Mouse (Mus musculus): ENCODE measurements around the gene Gm10409. TPM values are rescaled to one million over a fixed set of nuclear protein-coding genes. Genes with fewer than 3 reads are reported as not detected.
"Not testable (repeated sequence)": the region's sequence is repeated elsewhere in the genome, so short reads cannot be mapped to it uniquely, and the experiment has no call there.

Gm10409 gene
- not detected for total RNA-seq (2018; cell fraction: chromatin; rRNA removed)
- total RNA-seq (2018; cell fraction: cytosol; rRNA removed), result not detected
- not detected for total RNA-seq (2018; cell fraction: nucleus; rRNA removed)
- polyA plus RNA-seq (2018), result not detected in 3 replicates

DNA sequence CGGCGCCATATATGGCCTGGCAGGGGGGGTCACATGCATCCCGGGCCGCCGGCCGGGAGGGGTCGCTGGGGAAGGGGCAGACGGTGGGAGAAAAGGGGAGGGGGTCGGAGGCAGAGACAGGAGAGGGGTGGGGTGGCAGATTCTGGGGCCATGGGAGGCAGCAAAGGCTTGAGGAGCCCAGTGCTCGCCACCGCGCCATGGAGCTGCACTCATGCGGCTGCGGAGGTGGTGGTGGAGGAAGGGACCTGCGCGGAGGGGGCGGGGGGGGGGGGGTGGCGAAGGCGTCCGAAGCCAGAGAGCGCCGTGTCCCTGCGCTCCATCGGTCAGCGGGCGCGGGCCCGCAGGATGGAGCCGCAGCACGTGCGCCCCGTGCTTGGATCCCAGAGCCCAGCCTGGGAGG lies at the start of gene Gm10409:
TSS of gene Gm10409 (plus strand) at position 301 of the 400 bp plus-strand sequence.
- H3K27ac ChIP-seq; H3K36me3 ChIP-seq (ENCODE audit: inconsistent target); H3K79me2 ChIP-seq (ENCODE audit: inconsistent target); H3K4me3 ChIP-seq (ENCODE audit: inconsistent target): not testable (repeated sequence)
- no CpG with 5 or more reads among the region's 32 CpGs for WGBS (ENCODE audit: missing documents)

- H3K79me2 ChIP-seq (ENCODE audit: inconsistent target); H3K4me3 ChIP-seq (ENCODE audit: inconsistent target); H3K36me3 ChIP-seq (ENCODE audit: inconsistent target); H3K27ac ChIP-seq: not testable (repeated sequence)
- no CpG with 5 or more reads among the region's 2 CpGs for WGBS (ENCODE audit: missing documents)
Measured at GRCm38 (mm10) chr14:3394793-3395192, 17.6 kb upstream of the Gm10409 start, which contains the start of gene Gm10413. Gene Gm10413 (plus strand): TSS chr14:3395093.

GRCm38 (mm10) chr14:3427803-3428202 lies 15.4 kb downstream of the Gm10409 start, which contains the start of gene Gm3005:
Gene Gm3005 (plus strand): TSS chr14:3428103.
- H3K79me2 ChIP-seq (ENCODE audit: inconsistent target); H3K36me3 ChIP-seq (ENCODE audit: inconsistent target); H3K4me3 ChIP-seq (ENCODE audit: inconsistent target); H3K27ac ChIP-seq: not testable (repeated sequence)
- whole genome bisulfite sequencing (ENCODE audit: missing documents), result no CpG with 5 or more reads among the region's 2 CpGs

GRCm38 (mm10) chr14:3449079-3449478 lies 36.7 kb downstream of the Gm10409 start, which contains the start of gene Gm10408:
Gene Gm10408 (plus strand): TSS chr14:3449379.
- H3K27ac ChIP-seq; H3K4me3 ChIP-seq (ENCODE audit: inconsistent target); H3K36me3 ChIP-seq (ENCODE audit: inconsistent target); H3K79me2 ChIP-seq (ENCODE audit: inconsistent target): not testable (repeated sequence)
- WGBS (ENCODE audit: missing documents), result no CpG with 5 or more reads among the region's 3 CpGs

Other genes with a start within 250 kb of the Gm10409 start
- gene Gm5795, start 224.4 kb upstream of the Gm10409 start, polyA plus RNA-seq (2018), result not detected in 3 replicates
- gene D830030K20Rik, start 204.1 kb upstream of the Gm10409 start, polyA plus RNA-seq (2018), result not detected in 3 replicates
- gene Gm2956, start 80.0 kb upstream of the Gm10409 start, polyA plus RNA-seq (2018), result not detected in 3 replicates
- gene Gm10413, start 17.5 kb upstream of the Gm10409 start, polyA plus RNA-seq (2018), result not detected in 3 replicates
- gene Gm3005, start 15.5 kb downstream of the Gm10409 start, polyA plus RNA-seq (2018), result not detected in 3 replicates
- gene Gm10408, start 36.8 kb downstream of the Gm10409 start, polyA plus RNA-seq (2018), result not detected in 3 replicates
- gene Gm3012, start 221.9 kb downstream of the Gm10409 start, polyA plus RNA-seq (2018), result not detected in 3 replicates
- gene Gm3020, start 239.4 kb downstream of the Gm10409 start, polyA plus RNA-seq (2018), result not detected in 3 replicates

Measured in macrophage (primary cell).